Mouse (Mus musculus): ENCODE results near the gene Cd209b. TPM values are rescaled to one million over a fixed set of nuclear protein-coding genes. Genes with fewer than 3 reads are reported as not detected.

The Cd209b gene
- 0.52 TPM for polyA plus RNA-seq (2014; fragmentation: Illumina TruSeq; extraction: RNeasy Lipid Tissue Mini Kit (QIAGEN cat#74804); ENCODE audit: low read depth, low replicate concordance)

DNA sequence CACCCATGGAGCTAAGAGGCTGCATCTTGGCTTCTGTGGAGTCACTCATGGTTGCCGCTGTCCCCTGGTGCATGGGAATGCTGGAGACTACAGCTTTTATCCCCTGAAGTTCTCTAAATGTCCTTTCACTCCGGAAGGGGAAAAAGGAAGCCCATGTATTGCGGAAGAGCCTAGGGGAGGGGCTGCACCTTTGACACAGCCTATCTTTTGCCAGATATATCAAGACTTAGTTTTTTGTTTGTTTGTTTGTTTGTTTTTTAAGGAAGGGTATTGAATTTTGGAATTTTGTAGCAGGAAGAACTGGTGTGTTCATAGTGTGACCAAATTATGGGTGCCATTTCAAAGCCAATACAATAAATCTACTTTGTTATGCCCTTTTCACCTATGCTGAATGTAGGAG, at the start of gene Cd209b:
TSS of gene Cd209b (minus strand) at position 101 of the 400 bp plus-strand sequence.

DNA sequence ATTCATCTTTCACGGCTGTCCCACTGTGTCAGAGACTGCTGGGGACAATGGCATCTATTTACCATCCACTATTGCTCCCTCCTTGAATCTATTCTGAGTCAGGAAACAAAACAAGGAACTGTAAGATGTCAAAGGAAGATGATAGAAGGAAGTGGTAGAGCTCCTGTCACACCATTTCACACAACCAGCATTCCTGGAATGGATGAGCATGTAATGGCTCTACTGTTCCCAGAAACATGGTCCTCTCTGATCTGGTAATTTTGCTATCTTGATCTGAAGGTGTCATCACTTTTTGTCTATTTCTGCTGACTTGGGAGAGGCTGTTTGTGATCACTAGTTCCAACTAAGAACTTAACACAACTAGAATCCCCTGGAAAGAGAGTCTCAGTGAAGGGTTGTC, 28.0 kb upstream of the Cd209b start, which contains the start of gene Cd209c:
TSS of gene Cd209c (minus strand) at position 101 of the 400 bp plus-strand sequence.

DNA sequence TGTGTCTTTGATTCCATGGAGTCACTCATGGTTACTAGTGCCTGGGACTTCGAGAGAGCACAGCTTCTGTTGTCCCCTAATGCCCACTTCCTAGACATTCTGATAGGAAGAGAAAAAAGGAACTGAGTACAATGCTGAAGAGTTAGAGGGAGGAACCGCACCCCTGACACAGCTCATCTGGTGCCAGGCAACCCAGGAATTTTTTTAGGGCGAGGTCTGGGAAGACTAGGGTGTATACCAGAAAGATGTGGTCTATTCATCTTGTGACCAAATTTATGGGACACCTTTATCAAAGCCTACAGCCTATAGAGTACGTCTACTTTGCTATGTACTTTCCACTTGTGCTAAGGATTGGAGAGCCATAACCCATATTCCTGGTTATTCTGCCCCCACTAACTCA, 48.2 kb downstream of the Cd209b start, which contains the start of gene Cd209d:
TSS of gene Cd209d (minus strand) at position 101 of the 400 bp plus-strand sequence.

Other genes starting within 250 kb of the Cd209b start
- 0.73 TPM for gene Fcer2a, start 232.7 kb downstream of the Cd209b start, polyA plus RNA-seq (2014; fragmentation: Illumina TruSeq; extraction: RNeasy Lipid Tissue Mini Kit (QIAGEN cat#74804); ENCODE audit: low read depth, low replicate concordance)
- gene Clec4g, start 206.2 kb downstream of the Cd209b start, polyA plus RNA-seq (2014; fragmentation: Illumina TruSeq; extraction: RNeasy Lipid Tissue Mini Kit (QIAGEN cat#74804); ENCODE audit: low read depth, low replicate concordance): 0.99 TPM
- gene Cd209a, start 177.9 kb downstream of the Cd209b start, polyA plus RNA-seq (2014; fragmentation: Illumina TruSeq; extraction: RNeasy Lipid Tissue Mini Kit (QIAGEN cat#74804); ENCODE audit: low read depth, low replicate concordance): 0.76 TPM
- gene Cd209e, start 72.5 kb downstream of the Cd209b start, polyA plus RNA-seq (2014; fragmentation: Illumina TruSeq; extraction: RNeasy Lipid Tissue Mini Kit (QIAGEN cat#74804); ENCODE audit: low read depth, low replicate concordance): not detected
- not detected for gene Cd209d, start 48.3 kb downstream of the Cd209b start, polyA plus RNA-seq (2014; fragmentation: Illumina TruSeq; extraction: RNeasy Lipid Tissue Mini Kit (QIAGEN cat#74804); ENCODE audit: low read depth, low replicate concordance)
- gene Cd209c, start 27.9 kb upstream of the Cd209b start, polyA plus RNA-seq (2014; fragmentation: Illumina TruSeq; extraction: RNeasy Lipid Tissue Mini Kit (QIAGEN cat#74804); ENCODE audit: low read depth, low replicate concordance): 0.29 TPM
- 2.3 TPM for gene Cd209f, start 179.0 kb upstream of the Cd209b start, polyA plus RNA-seq (2014; fragmentation: Illumina TruSeq; extraction: RNeasy Lipid Tissue Mini Kit (QIAGEN cat#74804); ENCODE audit: low read depth, low replicate concordance)
- gene Cd209g, start 207.3 kb upstream of the Cd209b start, polyA plus RNA-seq (2014; fragmentation: Illumina TruSeq; extraction: RNeasy Lipid Tissue Mini Kit (QIAGEN cat#74804); ENCODE audit: low read depth, low replicate concordance): 0.42 TPM
- gene Evi5l, start 239.7 kb upstream of the Cd209b start, polyA plus RNA-seq (2014; fragmentation: Illumina TruSeq; extraction: RNeasy Lipid Tissue Mini Kit (QIAGEN cat#74804); ENCODE audit: low read depth, low replicate concordance): 14.8 TPM